9 mouse cellular contexts compared by ENCODE assay signal in the genomic region with DNA sequence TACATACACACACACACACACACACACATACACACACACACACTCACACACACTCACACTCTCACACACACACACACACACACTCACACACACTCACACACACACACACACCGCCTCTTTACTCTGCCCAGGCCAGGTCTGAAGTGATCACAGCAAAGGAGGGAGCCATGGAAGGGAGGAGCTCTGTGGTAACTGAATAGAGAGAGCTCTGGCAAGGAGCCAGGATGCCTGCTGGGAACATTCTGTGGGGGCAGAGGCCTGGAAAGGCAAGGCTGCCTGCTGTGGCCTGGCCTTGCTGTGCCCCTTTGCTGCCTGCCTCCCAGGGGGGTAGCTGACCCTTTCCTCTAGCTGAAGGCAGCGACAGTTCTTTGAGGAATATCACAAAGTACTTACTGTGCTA. TPM values are rescaled to one million over a fixed set of nuclear protein-coding genes. Genes with fewer than 3 reads are reported as not detected.
DNase-seq lines count a peak whose midpoint lies in the region; ATAC-seq and TF ChIP-seq lines count a peak whose summit lies in the region.
"Had no signal": no experiment of that assay in that cellular context is flagged by ENCODE, and none has a peak within 500 bp of the region (broad histone marks: within the 10 kb centered on the region; RNA-seq: fewer than 3 reads in every experiment).

No protein-coding gene starts in this region.

- H3K4me1 ChIP-seq in intestine, embryonic 15.5 days (replicated peaks), result peaks cover 10% of the 10 kb centered on the region

- peak overlapping the region; percentile 19 for H3K27ac ChIP-seq in intestine, embryonic 15.5 days
- H3K27ac ChIP-seq in left cerebral cortex, adult 2 months, result no peak overlapping the region

- DNase-seq in MN1 (ENCODE audit: low spot score), result peak; percentile 87
- DNase-seq in brain, embryonic 14.5 days (ENCODE audit: low read depth), result peak; percentile 94
- peak; percentile 44 to 77 for DNase-seq in frontal cortex, adult 2 months (ENCODE audit: extremely low spot score in 1 of 2, low spot score in 1 of 2)
- DNase-seq in left cerebral cortex, adult 2 months (ENCODE audit: extremely low spot score in 1 of 2, low spot score in 2 of 2), result peak; percentile 58 to 69
- DNase-seq in right cerebral cortex, postnatal 36 days (ENCODE audit: low spot score in 2 of 2), result peak; percentile 57 to 60

- peak; percentile 78 for ATAC-seq in intestine, embryonic 15.5 days
- ATAC-seq in megakaryocyte-erythroid progenitor cell, adult 5-6 weeks (replicated peaks; ENCODE audit: low FRiP score, low TSS enrichment, poor library complexity, severe bottlenecking), result peak; percentile 59
- ATAC-seq in inflammation-experienced regulatory T-cells, adult 6 months, result no peak

- no peak for TF ChIP-seq POLR2A in brain, embryonic 14.5 days (IDR thresholded peaks at IDR 0.05; ENCODE audit: borderline replicate concordance, extremely low read depth, insufficient read depth, insufficient read length, poor library complexity, severe bottlenecking)

- WGBS in intestine, embryonic 15.5 days, result 23% methylated on average over 2 of the region's 2 CpGs

- no peak overlapping the region for H3K9ac ChIP-seq in intestine, embryonic 15.5 days

- H3K27me3 ChIP-seq in intestine, embryonic 15.5 days (replicated peaks), result no peaks in the 10 kb centered on the region

- H3K4me3 ChIP-seq in intestine, embryonic 15.5 days (replicated peaks), result no peak overlapping the region
- no peak overlapping the region for H3K4me3 ChIP-seq in left cerebral cortex, adult 2 months
- H3K4me3 ChIP-seq: myocyte had no signal

- TF ChIP-seq CTCF in brain, embryonic 14.5 days (IDR thresholded peaks at IDR 0.05; ENCODE audit: borderline replicate concordance, extremely low read depth, insufficient read depth, insufficient read length), result no peak
- no peak for TF ChIP-seq CTCF in left cerebral cortex, adult 2 months (IDR thresholded peaks at IDR 0.05)

- H3K36me3 ChIP-seq in intestine, embryonic 15.5 days, result no peaks in the 10 kb centered on the region

- H3K4me2 ChIP-seq in intestine, embryonic 15.5 days (replicated peaks), result no peak overlapping the region

- no peaks in the 10 kb centered on the region for H3K9me3 ChIP-seq in intestine, embryonic 15.5 days

- intact Hi-C loops in left cerebral cortex, adult 2 months (cut with DNase I), result no loop called here

RNA-seq across cellular contexts. Expression of a gene that starts 1.8 kb away (rescaled TPM):
- polyA plus RNA-seq in brain, embryonic 14.5 days (2012; rRNA removed), result 0.26 and 0.41 TPM in 2 replicates
- polyA plus RNA-seq in frontal cortex, adult 2 months (2012; rRNA removed), result 0.40 and 0.66 TPM in 2 replicates
- 0.10 and 0.20 TPM in 2 replicates for polyA plus RNA-seq in intestine, embryonic 15.5 days (2015; fragmentation: Nextera tagmentation; extraction: Ambion mirVana)
- total RNA-seq in left cerebral cortex, adult 2 months (2021), result under 1 TPM; 0.18 to 0.37 TPM
- 0.05 TPM in 1 of 2 replicates, not detected in the other for total RNA-seq in megakaryocyte-erythroid progenitor cell, adult 5-6 weeks (2014; fragmentation: Nextera tagmentation)
- not detected in 2 replicates for total RNA-seq in megakaryocyte-erythroid progenitor cell, adult 5-6 weeks (2017)
- under 1 TPM; 0.18 to 0.37 (median 0.27) TPM for polyA plus RNA-seq in inflammation-experienced regulatory T-cells, adult 6 months (2017; shearing (Covaris generic))

RNA-seq across cellular contexts. Expression of a gene that starts 12.3 kb away (rescaled TPM):
- polyA plus RNA-seq in brain, embryonic 14.5 days (2012; rRNA removed), result 31.2 and 37.1 TPM in 2 replicates
- polyA plus RNA-seq in frontal cortex, adult 2 months (2012; rRNA removed), result 43.3 and 44.9 TPM in 2 replicates
- 2.6 and 3.5 TPM in 2 replicates for polyA plus RNA-seq in intestine, embryonic 15.5 days (2015; fragmentation: Nextera tagmentation; extraction: Ambion mirVana)
- total RNA-seq in left cerebral cortex, adult 2 months (2021), result 10 to 100 TPM; 87.2 to 91.9 TPM
- 6.0 and 15.8 TPM in 2 replicates for total RNA-seq in megakaryocyte-erythroid progenitor cell, adult 5-6 weeks (2014; fragmentation: Nextera tagmentation)
- 9.0 and 11.8 TPM in 2 replicates for total RNA-seq in megakaryocyte-erythroid progenitor cell, adult 5-6 weeks (2017)
- 1 to 10 TPM; 5.9 to 8.5 (median 7.9) TPM for polyA plus RNA-seq in inflammation-experienced regulatory T-cells, adult 6 months (2017; shearing (Covaris generic))

RNA-seq across cellular contexts. Expression of a gene that starts 34.5 kb away (rescaled TPM):
- 25.4 and 26.1 TPM in 2 replicates for polyA plus RNA-seq in brain, embryonic 14.5 days (2012; rRNA removed)
- 28.9 TPM in 2 replicates for polyA plus RNA-seq in frontal cortex, adult 2 months (2012; rRNA removed)
- 55.4 and 60.3 TPM in 2 replicates for polyA plus RNA-seq in intestine, embryonic 15.5 days (2015; fragmentation: Nextera tagmentation; extraction: Ambion mirVana)
- 10 to 100 TPM; 26.4 to 28.2 TPM for total RNA-seq in left cerebral cortex, adult 2 months (2021)
- total RNA-seq in megakaryocyte-erythroid progenitor cell, adult 5-6 weeks (2014; fragmentation: Nextera tagmentation), result 38.2 and 48.4 TPM in 2 replicates
- 23.2 and 34.7 TPM in 2 replicates for total RNA-seq in megakaryocyte-erythroid progenitor cell, adult 5-6 weeks (2017)
- polyA plus RNA-seq in inflammation-experienced regulatory T-cells, adult 6 months (2017; shearing (Covaris generic)), result 10 to 100 TPM; 39.1 to 45.1 (median 39.1) TPM
